ENCODE assay signal across 21 mouse cellular contexts in genomic region chr10:106289951-106290350, GRCm38 (mm10).
"Had no signal": no experiment of that assay in that cellular context is flagged by ENCODE, and none has a peak within 500 bp of the region (broad histone marks: within the 10 kb centered on the region; RNA-seq: fewer than 3 reads in every experiment).

No protein-coding gene starts in this region.

- ATAC-seq: liver, postnatal 0 days; lung, postnatal 0 days had no signal

- H3K27ac ChIP-seq: liver, embryonic 13.5 days; liver, embryonic 15.5 days; lung, embryonic 15.5 days; midbrain, embryonic 10.5 days; midbrain, embryonic 12.5 days; neural tube, embryonic 13.5 days; neural tube, embryonic 15.5 days had no signal

- H3K4me2 ChIP-seq: liver, embryonic 13.5 days; liver, embryonic 15.5 days; lung, embryonic 15.5 days; midbrain, embryonic 12.5 days; neural tube, embryonic 13.5 days; neural tube, embryonic 15.5 days had no signal

- H3K27me3 ChIP-seq: liver, embryonic 13.5 days; liver, embryonic 15.5 days; lung, embryonic 15.5 days; midbrain, embryonic 12.5 days; neural tube, embryonic 13.5 days; neural tube, embryonic 15.5 days had no signal

- H3K9me3 ChIP-seq: liver, embryonic 13.5 days; liver, embryonic 15.5 days; lung, embryonic 15.5 days; midbrain, embryonic 10.5 days; midbrain, embryonic 12.5 days; neural tube, embryonic 13.5 days; neural tube, embryonic 15.5 days had no signal

- H3K4me3 ChIP-seq: liver, embryonic 13.5 days; liver, embryonic 15.5 days; lung, embryonic 15.5 days; midbrain, embryonic 10.5 days; midbrain, embryonic 12.5 days; myocyte; neural tube, embryonic 13.5 days; neural tube, embryonic 15.5 days had no signal

- DNase-seq: liver, embryonic 13.5 days; liver, postnatal 0 days; lung, adult 2 months; lung, postnatal 14 days; lung, postnatal 4 days; midbrain, embryonic 14.5 days; right cerebral cortex, adult 18-20 months; right cerebral cortex, postnatal 25 days; right cerebral cortex, postnatal 4 days; spleen, adult 18-20 months; thymus, adult 18-20 months; thymus, postnatal 14 days; thymus, postnatal 36 days had no signal

- H3K9ac ChIP-seq: liver, embryonic 13.5 days; liver, embryonic 15.5 days; liver, postnatal 0 days; lung, embryonic 15.5 days; midbrain, embryonic 12.5 days; neural tube, embryonic 13.5 days; neural tube, embryonic 15.5 days had no signal

- H3K36me3 ChIP-seq: liver, embryonic 13.5 days; liver, embryonic 15.5 days; lung, embryonic 15.5 days; midbrain, embryonic 10.5 days; midbrain, embryonic 12.5 days; neural tube, embryonic 13.5 days; neural tube, embryonic 15.5 days had no signal

- H3K4me1 ChIP-seq: liver, embryonic 13.5 days; liver, embryonic 15.5 days; lung, embryonic 15.5 days; midbrain, embryonic 10.5 days; midbrain, embryonic 12.5 days; neural tube, embryonic 13.5 days; neural tube, embryonic 15.5 days had no signal
